Mouse (Mus musculus) ES-CJ7 (cell line): ENCODE data around the gene Rcor3.

Source experiments
- DNase-seq: peaks from one replicate; pipeline ENCODE4 v3.0.0; 2011; ENCODE audit warnings: low read depth, low spot score

Gene Rcor3

DNA sequence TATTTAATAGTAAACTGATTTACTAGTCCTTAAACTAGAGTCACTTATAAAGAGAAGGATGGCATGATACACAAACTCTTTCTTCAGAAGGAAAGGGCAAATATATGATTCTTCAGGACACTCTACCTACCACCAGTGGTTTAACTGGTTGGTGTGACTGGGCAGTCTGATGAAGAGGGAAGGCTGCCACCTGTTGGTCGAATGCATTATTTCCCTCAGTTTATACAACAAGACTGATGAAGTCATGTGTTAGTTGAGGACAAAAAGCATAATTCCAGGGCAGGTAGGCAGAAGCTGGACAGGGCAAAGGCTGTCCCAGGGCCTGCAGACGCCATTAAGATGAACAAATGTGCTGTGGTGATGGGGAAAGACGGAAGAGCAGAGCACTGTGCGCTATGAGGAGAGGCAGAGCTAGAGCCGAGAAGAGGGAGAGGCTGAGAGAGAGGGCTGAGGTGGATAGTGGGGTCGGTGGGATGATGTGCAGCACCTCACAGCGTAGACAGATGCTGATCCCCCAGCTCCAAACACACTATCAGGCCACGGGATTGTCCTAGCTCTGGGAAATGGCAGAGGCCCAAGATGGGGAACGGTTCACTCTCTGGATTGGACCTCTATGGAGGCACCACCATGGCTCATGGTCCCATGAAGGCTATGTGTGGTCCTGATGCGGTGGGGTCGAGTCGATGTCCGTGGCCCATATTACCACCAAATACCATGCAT is 43.3 kb downstream of the Rcor3 start:
- DNase-seq: peak; percentile 87

- DNase-seq: peak; percentile 91
Observed at GRCm38 (mm10) chr1:192092879-192093660, 44.8 kb downstream of the Rcor3 start.

GRCm38 (mm10) chr1:192091806-192092772 is 45.8 kb downstream of the Rcor3 start, which contains the start of gene Traf5:
Gene Traf5 (minus strand): TSS chr1:192092559.
- peak; percentile 94 for DNase-seq

DNA sequence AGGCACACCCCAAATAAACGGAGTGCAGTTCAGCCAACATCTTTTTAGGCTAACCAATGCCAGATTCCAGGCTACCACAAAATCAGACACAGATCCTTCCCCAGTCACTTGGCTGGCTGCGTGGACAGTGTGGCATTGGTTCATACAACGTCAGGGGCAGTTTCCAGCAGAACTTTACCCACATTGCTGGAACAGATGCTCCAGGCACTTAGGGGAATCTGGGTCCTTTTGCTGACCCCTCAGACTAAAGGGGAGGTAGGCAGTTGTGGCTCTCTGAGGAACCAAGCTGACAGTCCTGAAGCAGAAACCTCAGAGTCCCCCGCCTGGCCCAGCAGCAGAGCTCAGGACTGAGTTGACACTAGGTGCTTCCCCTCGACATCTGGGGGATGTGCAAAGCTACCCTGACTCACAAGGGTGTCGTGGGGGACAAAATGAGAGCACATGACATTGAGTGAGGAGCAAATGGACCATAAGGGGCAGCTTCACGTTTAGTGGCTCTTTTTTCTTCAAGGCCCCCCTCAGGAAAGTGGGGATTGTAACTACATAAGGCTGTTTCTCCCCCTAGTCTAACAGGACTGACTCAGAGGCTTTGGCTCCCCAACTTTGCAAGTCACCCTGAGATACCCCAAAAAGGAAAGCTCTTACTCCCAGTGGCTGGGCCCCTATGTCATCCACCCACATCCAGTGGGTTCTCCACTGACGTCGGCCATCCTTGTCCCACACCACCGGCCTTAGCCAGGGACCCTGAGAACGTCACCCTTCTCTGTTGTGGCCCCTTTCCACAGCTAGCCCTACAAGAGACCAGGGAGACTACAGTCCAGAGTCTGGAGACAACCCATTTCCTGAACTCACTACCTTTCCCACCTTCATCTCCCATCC is 46.9 kb downstream of the Rcor3 start:
- DNase-seq: no peak

- DNase-seq: no peak
Observed at GRCm38 (mm10) chr1:192090281-192090680, 47.6 kb downstream of the Rcor3 start.

DNA sequence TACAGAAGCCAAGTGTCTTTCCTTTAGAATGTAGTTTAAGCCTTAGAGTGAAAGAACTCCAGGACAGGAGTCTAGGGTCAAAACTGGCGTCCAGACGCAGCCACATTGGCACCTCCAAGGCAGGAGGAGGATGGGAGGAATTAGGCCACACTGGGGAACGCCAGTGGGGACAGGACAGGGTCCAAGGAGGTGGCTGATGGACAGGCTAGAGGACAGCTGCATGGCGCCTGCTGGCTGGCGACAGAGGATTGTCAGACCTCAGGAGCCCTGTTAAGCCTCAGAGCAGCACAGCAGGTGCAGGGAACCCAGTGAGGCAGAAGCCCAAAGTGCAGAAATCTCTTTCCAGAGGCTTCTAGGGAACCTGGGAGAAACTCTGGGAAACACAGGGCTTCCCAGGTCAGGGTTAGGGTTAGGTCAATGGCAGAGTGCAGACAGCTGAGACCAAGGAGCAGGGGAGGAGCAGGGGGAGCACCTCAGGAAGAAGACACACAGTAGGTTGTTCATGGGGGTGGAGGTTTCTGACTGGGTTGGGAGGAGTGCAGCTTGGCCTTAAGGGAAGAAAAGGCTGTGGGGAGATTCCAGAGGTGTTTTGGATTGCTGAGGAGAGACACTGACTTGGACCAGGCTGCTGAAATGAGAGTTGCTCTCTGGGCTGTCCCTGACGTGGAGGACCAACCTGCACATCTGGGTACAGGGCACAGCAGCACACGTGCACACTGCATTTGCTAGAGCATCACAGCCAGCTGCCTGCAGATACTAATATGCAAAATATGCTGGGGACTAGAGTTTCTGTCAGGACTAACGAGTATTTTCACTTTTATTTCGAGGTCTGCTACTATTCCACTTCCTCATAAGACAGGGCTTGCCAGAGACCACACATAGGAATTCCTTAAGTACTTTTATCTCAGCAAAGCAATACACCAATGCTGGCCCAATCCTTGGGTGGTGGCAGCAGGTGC is 48.4 kb downstream of the Rcor3 start:
- no peak for DNase-seq

DNA sequence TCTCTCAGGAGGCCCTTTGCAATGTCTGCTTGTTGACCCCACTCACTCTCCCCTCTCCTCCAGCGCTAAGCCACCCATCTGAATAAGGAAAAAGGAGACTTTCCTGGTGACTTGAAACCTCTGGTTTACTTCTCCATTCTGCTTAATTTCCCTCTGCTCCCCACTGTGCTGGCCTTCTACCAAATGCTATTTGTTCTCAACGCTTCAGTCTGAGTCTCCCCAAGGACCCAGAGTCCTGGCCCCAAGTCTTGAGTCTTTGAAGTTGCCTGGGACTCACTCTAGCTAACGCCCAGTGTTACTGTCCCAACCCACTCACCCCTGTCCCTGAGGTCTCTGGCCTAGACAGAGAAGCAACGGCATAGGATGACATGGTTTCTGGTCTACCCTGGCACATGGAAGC is 49.9 kb downstream of the Rcor3 start:
- DNase-seq: no peak

DNA sequence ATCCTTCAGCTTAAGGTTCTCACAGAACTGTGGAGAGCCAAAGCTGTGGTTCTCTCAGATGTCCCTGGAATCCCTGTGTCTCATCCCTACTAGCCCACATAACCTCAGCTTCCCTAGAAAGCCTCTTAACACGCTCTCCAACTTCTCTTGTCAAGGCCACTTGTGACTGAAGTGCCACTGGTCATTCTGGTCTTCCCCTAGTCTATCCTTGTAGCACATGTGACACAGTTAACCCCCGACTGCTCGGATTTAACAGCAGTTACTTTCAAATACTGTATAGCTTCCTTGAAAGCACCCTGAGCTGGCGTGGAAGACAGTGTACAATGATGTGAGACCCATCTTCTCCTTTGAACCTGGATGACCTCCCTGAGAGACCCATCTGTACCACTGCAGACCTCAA is 50.8 kb downstream of the Rcor3 start:
- DNase-seq: no peak

DNA sequence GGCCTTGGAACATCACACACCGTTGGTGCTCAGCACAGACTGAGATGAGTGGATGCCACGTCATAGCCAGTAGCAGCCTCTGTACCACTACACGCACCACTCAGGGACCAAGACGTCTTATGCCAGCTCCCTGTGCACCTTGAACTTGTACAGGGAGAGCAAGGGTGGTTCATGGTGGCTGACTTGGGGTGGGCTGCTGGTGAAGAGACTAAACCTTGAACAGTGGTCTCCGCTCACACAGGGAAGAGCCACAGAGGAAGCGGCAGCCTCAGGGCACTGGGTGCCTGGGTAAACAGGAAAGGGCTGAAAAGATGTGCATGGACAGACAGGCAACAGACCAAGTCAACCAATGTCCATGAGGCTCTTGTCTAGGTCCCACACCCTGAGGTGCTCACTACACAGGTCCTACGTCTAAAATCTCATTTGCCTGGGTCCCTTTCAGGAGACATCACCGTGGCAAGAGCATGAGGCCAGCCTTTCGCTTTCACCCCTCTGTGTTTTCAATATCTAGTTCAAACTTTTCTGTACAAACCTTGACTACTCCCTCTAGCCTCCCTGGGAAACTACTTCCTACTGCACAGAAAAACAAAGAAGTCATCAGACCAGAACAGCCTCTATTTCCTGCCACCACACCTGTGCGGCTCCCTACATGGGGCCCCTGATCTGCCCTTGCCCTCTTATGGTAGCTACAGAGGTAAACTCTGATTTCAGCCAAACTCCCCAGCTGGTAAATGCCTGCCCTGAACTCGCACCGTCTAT is 51.4 kb downstream of the Rcor3 start:
- DNase-seq: no peak

GRCm38 (mm10) chr1:192085218-192085617 is 52.6 kb downstream of the Rcor3 start:
- DNase-seq: no peak

DNA sequence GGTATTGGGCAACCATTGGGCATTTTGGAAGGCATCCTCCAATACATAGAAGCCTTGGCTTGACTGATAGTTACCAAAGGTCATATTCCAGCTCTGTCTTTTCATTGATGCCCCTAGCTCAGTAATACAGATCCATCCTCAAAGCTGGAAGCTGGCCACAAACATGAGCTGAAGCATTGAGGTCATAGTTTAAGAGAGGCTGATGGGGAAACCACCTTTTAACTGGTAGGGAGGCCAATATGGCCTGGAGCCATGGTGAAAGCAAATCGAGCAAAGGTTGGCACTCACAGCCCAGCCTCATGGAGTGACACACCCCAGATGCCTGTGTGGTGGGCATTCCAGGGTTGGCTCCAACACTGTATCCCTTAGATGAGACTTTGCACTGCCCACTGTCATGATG is 55.2 kb downstream of the Rcor3 start:
- DNase-seq: no peak

GRCm38 (mm10) chr1:192081129-192081528 is 56.7 kb downstream of the Rcor3 start:
- DNase-seq: no peak

DNA sequence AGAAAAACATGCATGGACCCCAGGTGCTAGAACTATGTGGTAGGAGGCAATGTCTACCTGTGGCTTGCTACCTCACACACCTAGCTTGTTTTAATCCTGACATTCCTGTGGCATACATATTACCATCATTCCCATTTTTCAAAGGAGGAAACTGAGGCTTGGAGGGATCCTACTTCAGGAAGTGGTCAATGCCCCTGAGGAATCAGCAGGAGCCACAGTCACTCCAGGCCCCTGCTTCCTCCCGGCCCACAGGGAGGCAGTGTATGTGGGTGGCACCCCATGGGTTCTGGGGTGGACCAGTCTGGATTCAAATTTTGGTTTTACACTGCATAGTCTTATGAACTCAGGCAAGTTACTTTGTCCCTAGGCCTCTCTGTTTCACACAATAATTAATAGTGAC is 58.7 kb downstream of the Rcor3 start:
- DNase-seq: no peak

- no peak for DNase-seq
Observed at GRCm38 (mm10) chr1:192078406-192078805, 59.5 kb downstream of the Rcor3 start.

DNA sequence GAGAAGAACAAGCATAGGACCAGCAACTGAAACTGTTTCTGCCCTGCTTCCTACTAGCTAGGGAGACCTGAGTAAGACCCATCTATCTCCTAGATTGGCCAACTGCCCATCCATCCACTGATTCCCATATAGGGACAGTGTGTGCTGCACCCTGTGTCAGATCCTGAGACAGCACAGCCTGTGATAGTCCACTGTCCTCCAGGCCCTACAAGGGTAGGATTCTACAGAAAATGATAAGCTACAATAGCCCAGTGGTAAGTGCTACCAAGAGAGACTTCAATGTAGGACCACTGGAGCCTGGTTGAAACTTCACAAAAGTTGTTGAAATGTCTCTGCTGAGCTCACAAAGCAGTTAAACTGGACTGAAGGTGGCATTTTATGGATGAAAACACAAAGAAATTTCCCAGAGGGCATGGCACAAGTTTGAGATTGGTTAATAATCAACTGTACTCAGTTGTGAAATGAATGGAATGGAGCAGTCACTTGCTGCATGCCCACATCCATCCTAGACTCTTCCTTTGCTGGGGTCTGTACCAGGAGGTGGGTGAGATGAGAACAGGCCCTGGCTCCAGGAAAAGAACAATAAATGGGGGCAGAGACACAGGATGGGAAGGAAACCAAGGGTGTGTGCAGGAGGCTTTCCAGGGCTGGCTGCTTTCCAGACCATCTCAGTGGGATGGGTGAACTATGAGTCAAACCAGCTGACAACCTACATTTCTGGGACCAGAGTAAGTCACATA is 60.9 kb downstream of the Rcor3 start:
- DNase-seq: no peak

GRCm38 (mm10) chr1:192076101-192076500 is 61.8 kb downstream of the Rcor3 start:
- DNase-seq: no peak

DNA sequence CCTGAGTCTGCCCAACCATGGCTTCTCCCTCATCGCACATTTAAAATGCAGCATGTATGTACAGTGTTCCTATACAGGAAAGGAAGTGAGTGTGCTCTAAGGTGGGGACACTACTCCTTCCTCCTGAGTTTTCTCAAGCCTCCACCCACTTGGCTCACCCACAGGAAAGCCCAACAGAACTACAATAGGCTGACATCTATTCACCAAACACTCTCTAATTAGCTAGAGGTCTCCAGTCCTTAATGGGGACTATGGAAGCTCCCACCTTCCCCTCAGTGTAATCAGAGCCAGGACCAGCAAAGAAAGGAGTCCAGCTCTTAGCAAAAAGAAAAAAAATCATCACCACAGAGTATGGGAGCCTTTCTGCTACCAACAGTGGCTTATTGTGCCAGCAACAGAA is 63.0 kb downstream of the Rcor3 start:
- DNase-seq: no peak

GRCm38 (mm10) chr1:192072426-192072825 is 65.4 kb downstream of the Rcor3 start:
- no peak for DNase-seq
